Mouse (Mus musculus): Measurements from ENCODE around the gene Gnptg. TPM values are rescaled to one million over a fixed set of nuclear protein-coding genes. Genes with fewer than 3 reads are reported as not detected.

Gnptg gene
- total RNA-seq (2015) (24.3 and 24.4 TPM in 2 replicates), total RNA-seq (2017) (17.2 and 20.8 TPM in 2 replicates)

GRCm38 (mm10) chr17:25239695-25240636 lies at the start of gene Gnptg, which contains the start of gene Tsr3:
Gene Gnptg (minus strand): TSS chr17:25240124.
Gene Tsr3 (plus strand): TSS chr17:25240170.
- ATAC-seq (replicated peaks; ENCODE audit: poor library complexity): peak; percentile 87

GRCm38 (mm10) chr17:25288842-25289241 lies 48.9 kb upstream of the Gnptg start:
- peak; percentile 90 for ATAC-seq (replicated peaks; ENCODE audit: poor library complexity)

GRCm38 (mm10) chr17:25285033-25285432 lies 45.1 kb upstream of the Gnptg start:
- peak; percentile 91 for ATAC-seq (replicated peaks; ENCODE audit: poor library complexity)

- peak; percentile 96 for ATAC-seq (replicated peaks; ENCODE audit: poor library complexity)
Measured at GRCm38 (mm10) chr17:25282133-25282532, 42.2 kb upstream of the Gnptg start.

GRCm38 (mm10) chr17:25275833-25276232 lies 35.9 kb upstream of the Gnptg start:
- ATAC-seq (replicated peaks; ENCODE audit: poor library complexity): no peak

GRCm38 (mm10) chr17:25274571-25275346 lies 34.8 kb upstream of the Gnptg start, which contains the start of gene Ube2i:
Gene Ube2i (minus strand): TSS chr17:25274622.
- ATAC-seq (replicated peaks; ENCODE audit: poor library complexity): no peak

GRCm38 (mm10) chr17:25273706-25274501 lies 34.0 kb upstream of the Gnptg start:
- peak; percentile 84 for ATAC-seq (replicated peaks; ENCODE audit: poor library complexity)

- peak; percentile 64 for ATAC-seq (replicated peaks; ENCODE audit: poor library complexity)
Measured at GRCm38 (mm10) chr17:25272951-25273705, 33.2 kb upstream of the Gnptg start.

- ATAC-seq (replicated peaks; ENCODE audit: poor library complexity): peak; percentile 15; the same call in 1 of the 2 replicates
Measured at GRCm38 (mm10) chr17:25272326-25272725, 32.4 kb upstream of the Gnptg start.

- no peak for ATAC-seq (replicated peaks; ENCODE audit: poor library complexity)
Measured at GRCm38 (mm10) chr17:25270795-25271335, 30.9 kb upstream of the Gnptg start.

GRCm38 (mm10) chr17:25264453-25264852 lies 24.5 kb upstream of the Gnptg start:
- ATAC-seq (replicated peaks; ENCODE audit: poor library complexity): no peak; the same call in 1 of the 2 replicates

- no peak for ATAC-seq (replicated peaks; ENCODE audit: poor library complexity)
Measured at GRCm38 (mm10) chr17:25257804-25258261, 17.9 kb upstream of the Gnptg start.

- no peak for ATAC-seq (replicated peaks; ENCODE audit: poor library complexity)
Measured at GRCm38 (mm10) chr17:25256140-25256754, 16.3 kb upstream of the Gnptg start, which contains the start of gene Baiap3. Gene Baiap3 (minus strand): TSS chr17:25256364.

GRCm38 (mm10) chr17:25255110-25255509 lies 15.2 kb upstream of the Gnptg start:
- no peak for ATAC-seq (replicated peaks; ENCODE audit: poor library complexity)

GRCm38 (mm10) chr17:25253760-25254159 lies 13.8 kb upstream of the Gnptg start:
- ATAC-seq (replicated peaks; ENCODE audit: poor library complexity): no peak

- ATAC-seq (replicated peaks; ENCODE audit: poor library complexity): no peak
Measured at GRCm38 (mm10) chr17:25252643-25253042, 12.7 kb upstream of the Gnptg start.

- no peak for ATAC-seq (replicated peaks; ENCODE audit: poor library complexity)
Measured at GRCm38 (mm10) chr17:25250181-25250835, 10.4 kb upstream of the Gnptg start.

GRCm38 (mm10) chr17:25248033-25248750 lies 8.3 kb upstream of the Gnptg start:
- peak; percentile 90 for ATAC-seq (replicated peaks; ENCODE audit: poor library complexity)

Measured in megakaryocyte progenitor cell, adult 5-6 weeks (primary cell).